Mouse (Mus musculus) inflammation-experienced regulatory T-cells (primary cell): ENCODE measurements around the gene Cops9. TPM values are rescaled to one million over a fixed set of nuclear protein-coding genes. Genes with fewer than 3 reads are reported as not detected.

Experiments used
- polyA plus RNA-seq, 2 experiments: library from polyadenylated mRNA; unstranded; fragments of 100-300 nt; shearing (Covaris generic); gene quantifications; one replicate each; pipeline ENCODE4 v1.2.1; 2017

Gene Cops9
- 100 to 1,000 TPM; 195 to 201 TPM for polyA plus RNA-seq

GRCm38 (mm10) chr1:92641514-92642272, at the start of gene Cops9:
TSS of gene Cops9 (minus strand) at chr1:92641985.

DNA sequence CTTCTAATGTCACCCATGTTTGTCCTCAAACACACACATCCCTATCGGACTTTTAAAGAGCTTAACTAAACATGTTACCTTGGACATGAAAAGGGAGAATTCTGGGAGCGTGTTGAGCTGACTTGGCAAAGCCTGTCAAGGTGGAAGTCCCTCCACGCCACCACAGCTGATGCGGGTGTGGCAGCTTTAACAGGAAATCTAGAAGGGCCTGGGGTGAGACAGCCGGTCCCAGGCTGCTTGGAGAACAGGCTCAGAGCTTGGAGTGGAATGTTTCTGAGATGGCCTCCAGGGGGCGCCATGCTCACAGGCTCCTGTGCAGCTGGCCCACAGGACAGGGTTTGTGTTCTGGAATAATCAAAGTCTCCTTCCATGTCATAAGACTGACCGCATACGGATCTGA, 6.9 kb upstream of the Cops9 start, which contains the start of gene Otos:
Otos (minus strand) TSS at position 169 of the 400 bp plus-strand sequence.

DNA sequence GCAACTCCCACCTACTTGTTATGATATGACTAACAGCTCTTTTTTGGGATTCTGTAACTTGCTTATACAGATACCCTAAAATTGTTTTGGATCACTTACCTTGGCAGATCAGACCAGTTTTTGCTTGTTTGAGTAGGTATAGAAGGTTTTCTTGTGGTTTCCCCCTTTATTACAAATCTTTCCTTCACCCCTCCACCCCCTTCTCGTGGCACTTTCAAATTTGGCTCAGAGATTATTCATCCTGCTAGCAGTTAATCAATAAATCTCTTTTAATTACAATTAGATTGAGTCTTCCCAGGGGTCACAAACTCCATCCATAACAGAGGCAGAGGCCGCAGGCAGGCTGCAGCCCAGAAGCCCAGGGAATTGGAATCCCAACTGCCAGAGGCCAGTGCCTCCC, 24.3 kb downstream of the Cops9 start, which contains the start of gene Olfr12:
Olfr12 (plus strand) TSS at position 301 of the 400 bp plus-strand sequence.

DNA sequence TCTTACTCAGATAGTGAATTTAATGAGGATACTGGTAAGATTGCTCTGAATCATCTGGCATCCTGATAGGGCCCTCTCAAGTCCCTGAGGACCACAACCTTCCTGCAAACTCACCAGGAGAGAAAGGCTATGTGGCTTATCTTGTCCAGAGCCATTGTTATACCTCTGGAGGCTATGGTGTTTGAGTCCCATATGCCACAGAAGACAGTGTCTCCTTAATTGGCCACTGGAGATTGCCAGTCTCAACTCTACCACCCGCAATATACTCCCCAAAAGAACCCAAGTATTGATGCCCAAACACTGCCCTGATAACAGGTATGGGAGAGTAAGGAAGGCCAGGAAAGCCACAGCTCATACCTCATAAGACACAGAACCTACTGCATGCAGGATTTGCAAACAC, 36.3 kb downstream of the Cops9 start, which contains the start of gene Olfr1410:
Olfr1410 (plus strand) TSS at position 301 of the 400 bp plus-strand sequence.

DNA sequence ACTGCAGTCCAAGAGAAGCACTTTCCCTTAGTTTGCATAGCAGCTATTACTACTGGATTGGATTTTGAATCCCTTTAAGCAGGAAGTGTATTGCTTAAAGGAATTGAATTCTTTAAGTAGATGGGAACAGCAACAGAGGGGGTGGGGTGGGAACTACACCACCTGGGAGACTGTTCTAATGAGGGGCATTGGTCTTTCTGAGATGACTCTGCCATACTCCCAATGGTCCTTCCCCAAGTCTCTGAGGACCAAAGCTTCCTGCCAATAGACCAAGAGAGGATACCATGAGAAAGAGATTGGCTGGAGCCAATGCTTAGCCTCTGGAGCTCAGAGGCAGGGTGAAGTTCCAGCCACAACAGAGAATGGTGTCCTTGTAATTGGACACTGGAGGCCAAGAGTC, 47.7 kb downstream of the Cops9 start, which contains the start of gene Olfr1411:
Olfr1411 (plus strand) TSS at position 301 of the 400 bp plus-strand sequence.

Other genes with a start within 250 kb of the Cops9 start
- gene Ndufa10, start 168.1 kb downstream of the Cops9 start, polyA plus RNA-seq, result 100 to 1,000 TPM; 201 to 223 TPM
- gene Olfr1416, start 156.9 kb downstream of the Cops9 start, polyA plus RNA-seq, result under 1 TPM in 1 of 2 experiments, not detected in 1; 0.12 TPM
- gene Olfr1415, start 145.9 kb downstream of the Cops9 start, polyA plus RNA-seq, result not detected
- gene Olfr1414, start 123.3 kb downstream of the Cops9 start, polyA plus RNA-seq, result under 1 TPM in 1 of 2 experiments, not detected in 1; 0.12 TPM
- gene Olfr1413, start 70.7 kb downstream of the Cops9 start, polyA plus RNA-seq, result not detected
- gene Olfr1412, start 56.2 kb downstream of the Cops9 start, polyA plus RNA-seq, result not detected
- not detected for gene Olfr1411, start 47.6 kb downstream of the Cops9 start, polyA plus RNA-seq
- gene Olfr1410, start 36.2 kb downstream of the Cops9 start, polyA plus RNA-seq, result not detected
- 1 to 10 TPM in 1 of 2 experiments, not detected in 1; 3.3 TPM for gene Olfr12, start 24.2 kb downstream of the Cops9 start, polyA plus RNA-seq
- 1 to 10 TPM in 1 of 2 experiments, under 1 TPM in 1; 0.20 to 1.2 TPM for gene Otos, start 6.9 kb upstream of the Cops9 start, polyA plus RNA-seq
- 1 to 10 TPM; 6.2 to 9.7 TPM for gene Gpc1, start 189.7 kb upstream of the Cops9 start, polyA plus RNA-seq